Mouse (Mus musculus) naive thymus-derived CD4-positive, alpha-beta T cell, adult 2 months (primary cell): ENCODE results near the gene Tesmin.

Experiments used
- DNase-seq: peaks from one replicate; pipeline ENCODE4 v3.0.0-alpha.2; 2011; ENCODE audit warnings: low read depth

Tesmin gene

GRCm38 (mm10) chr19:3447348-3447747, 58.7 kb downstream of the Tesmin start:
- no peak for DNase-seq

- no peak for DNase-seq
Observed at GRCm38 (mm10) chr19:3449248-3449647, 60.6 kb downstream of the Tesmin start.

DNA sequence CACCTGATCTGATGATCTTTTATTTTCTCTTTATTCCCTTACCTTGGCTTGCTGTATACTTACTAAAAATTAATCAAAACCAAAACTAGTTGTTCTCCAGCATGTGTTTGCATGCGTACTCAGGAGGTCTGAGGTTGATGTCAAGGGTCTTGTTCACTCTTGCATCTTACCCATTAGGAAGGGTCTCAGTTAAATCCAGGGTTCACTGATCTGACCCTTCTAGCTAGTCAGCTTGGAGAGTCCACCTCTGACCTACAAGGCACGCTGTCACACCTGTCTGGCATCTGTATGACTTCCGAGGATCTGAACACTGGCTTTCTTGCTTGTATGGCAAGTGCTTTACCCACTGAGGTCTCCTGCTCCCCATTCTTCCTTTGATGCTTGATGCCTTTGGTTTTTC, 62.1 kb downstream of the Tesmin start:
- DNase-seq, result no peak

- peak; percentile 82 for DNase-seq
Observed at GRCm38 (mm10) chr19:3451170-3451569, 62.5 kb downstream of the Tesmin start.

GRCm38 (mm10) chr19:3451649-3452048, 63.0 kb downstream of the Tesmin start:
- no peak for DNase-seq
